In genomic region chr15:86078481-86079216, GRCm38 (mm10) we compare ENCODE assay signal across 18 mouse cellular contexts. TPM values are rescaled to one million over a fixed set of nuclear protein-coding genes. Genes with fewer than 3 reads are reported as not detected.
DNase-seq lines count a peak whose midpoint lies in the region; ATAC-seq lines count a peak whose summit lies in the region.
"Had no signal": no experiment of that assay in that cellular context is flagged by ENCODE, and none has a peak within 500 bp of the region (broad histone marks: within the 10 kb centered on the region; RNA-seq: fewer than 3 reads in every experiment).

No protein-coding gene starts in this region.

- H3K4me2 ChIP-seq in liver, embryonic 11.5 days: no peak overlapping the region
- H3K4me2 ChIP-seq: embryonic facial prominence, embryonic 13.5 days; hindbrain, embryonic 14.5 days; lung, embryonic 15.5 days had no signal

- ATAC-seq in liver, embryonic 11.5 days (replicated peaks; ENCODE audit: low FRiP score): no peak
- ATAC-seq in megakaryocyte, adult 5-6 weeks (ENCODE audit: poor library complexity, severe bottlenecking): no peak

- DNase-seq in heart, embryonic 10.5 days (ENCODE audit: low spot score): no peak
- no peak for DNase-seq in heart, adult 9 months (ENCODE audit: low spot score in 2 of 2)
- no peak for DNase-seq in liver, embryonic 11.5 days (ENCODE audit: low spot score)
- DNase-seq in liver: no peak
- peak; percentile 47 for DNase-seq in kidney, adult 9 months
- peak; percentile 62 to 70 for DNase-seq in kidney, postnatal 36 days
- DNase-seq in left cerebral cortex, adult 9 months (ENCODE audit: low spot score in 2 of 2): no peak
- DNase-seq: cerebellum, adult 8-10 months; gastrocnemius, postnatal 25 days; retina, postnatal 1 day; thymus, adult 18-20 months had no signal

- no peak overlapping the region for H3K9ac ChIP-seq in liver, embryonic 11.5 days (ENCODE audit: low read depth, low read length)
- H3K9ac ChIP-seq: embryonic facial prominence, embryonic 13.5 days; hindbrain, embryonic 14.5 days; lung, embryonic 15.5 days had no signal

- 60% methylated on average over 18 of the region's 18 CpGs for WGBS in heart, embryonic 10.5 days
- WGBS in liver, embryonic 11.5 days: 62% methylated on average over 18 of the region's 18 CpGs

- H3K4me1 ChIP-seq in heart, embryonic 10.5 days: peaks cover 84% of the 10 kb centered on the region
- peaks cover 26% of the 10 kb centered on the region for H3K4me1 ChIP-seq in liver, embryonic 11.5 days (replicated peaks; ENCODE audit: control insufficient read depth, insufficient read depth, low read length)

- no peaks in the 10 kb centered on the region for H3K27me3 ChIP-seq in heart, embryonic 10.5 days (ENCODE audit: insufficient read depth, poor library complexity, severe bottlenecking)
- no peaks in the 10 kb centered on the region for H3K27me3 ChIP-seq in liver, embryonic 11.5 days (replicated peaks; ENCODE audit: control insufficient read depth, insufficient read depth, low read length)
- H3K27me3 ChIP-seq: embryonic facial prominence, embryonic 13.5 days; lung, embryonic 15.5 days had no signal

- no peak overlapping the region for H3K4me3 ChIP-seq in heart, embryonic 10.5 days
- H3K4me3 ChIP-seq in liver, embryonic 11.5 days (ENCODE audit: low read depth, low read length): no peak overlapping the region
- H3K4me3 ChIP-seq: embryonic facial prominence, embryonic 13.5 days; forebrain, embryonic 10.5 days; lung, embryonic 15.5 days; midbrain, embryonic 10.5 days; myocyte had no signal

- no peaks in the 10 kb centered on the region for H3K9me3 ChIP-seq in heart, embryonic 10.5 days
- H3K9me3 ChIP-seq in liver, embryonic 11.5 days (ENCODE audit: control insufficient read depth, low read length): no peaks in the 10 kb centered on the region
- H3K9me3 ChIP-seq: embryonic facial prominence, embryonic 13.5 days; forebrain, embryonic 10.5 days; lung, embryonic 15.5 days; midbrain, embryonic 10.5 days had no signal

- H3K27ac ChIP-seq in heart, embryonic 10.5 days: peak overlapping the region; percentile 60
- H3K27ac ChIP-seq in liver, embryonic 11.5 days (ENCODE audit: low read depth, low read length): peak overlapping the region; percentile 32; the same call in 1 of the 2 replicates
- H3K27ac ChIP-seq: embryonic facial prominence, embryonic 13.5 days; forebrain, embryonic 10.5 days; hindbrain, embryonic 14.5 days; lung, embryonic 15.5 days; midbrain, embryonic 10.5 days had no signal

- H3K36me3 ChIP-seq in heart, embryonic 10.5 days: peaks cover 2% of the 10 kb centered on the region; the same call in 1 of the 2 replicates
- no peaks in the 10 kb centered on the region for H3K36me3 ChIP-seq in liver, embryonic 11.5 days (ENCODE audit: control insufficient read depth, insufficient read depth, low read length)
- H3K36me3 ChIP-seq: embryonic facial prominence, embryonic 13.5 days; forebrain, embryonic 10.5 days; lung, embryonic 15.5 days; midbrain, embryonic 10.5 days had no signal

RNA-seq across cellular contexts. Expression of gene Gramd4, which starts 21.2 kb away (rescaled TPM):
- 9.6 and 11.6 TPM in 2 replicates for polyA plus RNA-seq in heart, embryonic 10.5 days (2016; fragmentation: Nextera tagmentation; extraction: Ambion mirVana)
- polyA plus RNA-seq in liver, embryonic 11.5 days (2014; fragmentation: Nextera tagmentation; extraction: Ambion mirVana): 12.6 and 13.9 TPM in 2 replicates
- 11.5 and 13.1 TPM in 2 replicates for total RNA-seq in megakaryocyte, adult 5-6 weeks (2015)
- 36.8 and 46.0 TPM in 2 replicates for total RNA-seq in megakaryocyte, adult 5-6 weeks (2017)

RNA-seq across cellular contexts. Expression of gene Celsr1, which starts 45.1 kb away (rescaled TPM):
- polyA plus RNA-seq in heart, embryonic 10.5 days (2016; fragmentation: Nextera tagmentation; extraction: Ambion mirVana): 1.3 and 2.3 TPM in 2 replicates
- 0.53 and 1.4 TPM in 2 replicates for polyA plus RNA-seq in liver, embryonic 11.5 days (2014; fragmentation: Nextera tagmentation; extraction: Ambion mirVana)
- 1.0 and 1.2 TPM in 2 replicates for total RNA-seq in megakaryocyte, adult 5-6 weeks (2015)
- total RNA-seq in megakaryocyte, adult 5-6 weeks (2017): 1.2 and 4.4 TPM in 2 replicates

Comparison
In these comparisons a context has a peak if more than half of its experiments do, and no peak if none do; other contexts are left out.
1. DNase-seq: peak in kidney, adult 9 months (single experiment) and kidney, postnatal 36 days (2 of 2); none in heart, embryonic 10.5 days (single experiment), heart, adult 9 months (0 of 2), liver, embryonic 11.5 days (single experiment), liver (single experiment) and left cerebral cortex, adult 9 months (0 of 2).